In the genomic region with DNA sequence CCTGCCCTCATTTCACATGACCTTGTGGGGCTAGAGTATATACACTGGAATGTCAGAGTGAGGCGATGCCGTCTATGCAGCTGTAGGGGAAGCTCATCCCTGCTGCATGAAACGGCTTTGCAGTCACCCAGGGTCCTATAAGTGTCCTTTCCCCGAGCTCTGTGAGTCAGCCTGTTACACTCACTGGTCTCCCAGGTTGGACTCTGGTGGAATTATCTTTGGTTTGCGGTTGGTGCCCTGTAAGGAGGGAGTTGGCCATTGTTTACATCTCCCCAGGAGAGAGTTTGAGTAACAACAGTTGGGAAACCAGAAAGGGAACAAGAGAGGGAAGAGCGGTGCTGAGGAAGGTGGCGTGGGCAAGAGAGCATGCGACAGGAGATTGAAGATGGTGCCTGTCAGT, we compare ENCODE assay signal across 21 mouse cellular contexts.
"Had no signal": no experiment of that assay in that cellular context is flagged by ENCODE, and none has a peak within 500 bp of the region (broad histone marks: within the 10 kb centered on the region; RNA-seq: fewer than 3 reads in every experiment).

No protein-coding gene starts in this region.

- H3K9ac ChIP-seq: limb, embryonic 12.5 days; limb, embryonic 15.5 days; liver, embryonic 14.5 days; liver, postnatal 0 days; lung, embryonic 14.5 days; midbrain, embryonic 12.5 days; midbrain, embryonic 15.5 days; neural tube, embryonic 12.5 days; neural tube, embryonic 15.5 days had no signal

- DNase-seq: kidney, adult 2 months; kidney, postnatal 25 days; layer of hippocampus, adult 9-11 months; left cerebral cortex, postnatal 4 days; liver, postnatal 0 days; lung, embryonic 14.5 days; right cerebral cortex, adult 18-20 months; right cerebral cortex, postnatal 14 days; thymus, postnatal 25 days had no signal

- H3K4me3 ChIP-seq: layer of hippocampus, adult 2 months; limb, embryonic 12.5 days; limb, embryonic 15.5 days; midbrain, embryonic 12.5 days; midbrain, embryonic 15.5 days; neural tube, embryonic 12.5 days; neural tube, embryonic 15.5 days had no signal

- H3K36me3 ChIP-seq: limb, embryonic 15.5 days had no signal

- H3K4me2 ChIP-seq: limb, embryonic 12.5 days; limb, embryonic 15.5 days; liver, embryonic 11.5 days; lung, embryonic 14.5 days; midbrain, embryonic 12.5 days; midbrain, embryonic 15.5 days; neural tube, embryonic 12.5 days; neural tube, embryonic 15.5 days had no signal

- ATAC-seq: liver, postnatal 0 days; lung, postnatal 0 days; midbrain, embryonic 15.5 days had no signal

- H3K27ac ChIP-seq: kidney, postnatal 0 days; layer of hippocampus, adult 2 months; limb, embryonic 12.5 days; limb, embryonic 15.5 days; liver, embryonic 14.5 days; macrophage; midbrain, embryonic 12.5 days; midbrain, embryonic 15.5 days; neural tube, embryonic 12.5 days; neural tube, embryonic 15.5 days had no signal

- H3K4me1 ChIP-seq: midbrain, embryonic 12.5 days; midbrain, embryonic 15.5 days; neural tube, embryonic 12.5 days; neural tube, embryonic 15.5 days had no signal

- H3K27me3 ChIP-seq: limb, embryonic 12.5 days; limb, embryonic 15.5 days; midbrain, embryonic 12.5 days; midbrain, embryonic 15.5 days; neural tube, embryonic 12.5 days; neural tube, embryonic 15.5 days had no signal

- H3K9me3 ChIP-seq: limb, embryonic 12.5 days; limb, embryonic 15.5 days; midbrain, embryonic 12.5 days; midbrain, embryonic 15.5 days; neural tube, embryonic 12.5 days; neural tube, embryonic 15.5 days had no signal
